Mouse (Mus musculus): ENCODE results near the gene S100a4.

Gene S100a4

DNA sequence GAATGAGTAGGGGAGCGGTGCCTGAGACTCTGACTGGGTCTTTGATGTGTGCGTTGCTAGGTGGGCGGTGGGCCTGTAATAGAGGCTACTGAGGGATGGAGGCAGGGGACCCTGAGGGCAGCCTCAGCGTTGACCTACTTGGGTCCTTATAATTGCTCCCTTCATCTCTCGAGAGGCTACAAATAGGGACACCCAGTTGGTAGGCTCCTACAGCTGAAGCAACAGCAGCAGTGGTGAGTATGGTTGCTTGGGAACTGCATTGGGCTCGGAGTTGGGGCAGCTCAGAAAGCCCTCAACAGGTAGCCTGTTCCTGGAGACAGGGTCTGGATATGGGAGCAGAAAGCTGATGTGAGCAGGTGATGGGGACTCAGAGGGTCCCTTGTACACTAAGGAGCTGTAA lies 3.5 kb upstream of the S100a4 start:
- DNase-seq (ENCODE audit: low spot score): no peak

DNA sequence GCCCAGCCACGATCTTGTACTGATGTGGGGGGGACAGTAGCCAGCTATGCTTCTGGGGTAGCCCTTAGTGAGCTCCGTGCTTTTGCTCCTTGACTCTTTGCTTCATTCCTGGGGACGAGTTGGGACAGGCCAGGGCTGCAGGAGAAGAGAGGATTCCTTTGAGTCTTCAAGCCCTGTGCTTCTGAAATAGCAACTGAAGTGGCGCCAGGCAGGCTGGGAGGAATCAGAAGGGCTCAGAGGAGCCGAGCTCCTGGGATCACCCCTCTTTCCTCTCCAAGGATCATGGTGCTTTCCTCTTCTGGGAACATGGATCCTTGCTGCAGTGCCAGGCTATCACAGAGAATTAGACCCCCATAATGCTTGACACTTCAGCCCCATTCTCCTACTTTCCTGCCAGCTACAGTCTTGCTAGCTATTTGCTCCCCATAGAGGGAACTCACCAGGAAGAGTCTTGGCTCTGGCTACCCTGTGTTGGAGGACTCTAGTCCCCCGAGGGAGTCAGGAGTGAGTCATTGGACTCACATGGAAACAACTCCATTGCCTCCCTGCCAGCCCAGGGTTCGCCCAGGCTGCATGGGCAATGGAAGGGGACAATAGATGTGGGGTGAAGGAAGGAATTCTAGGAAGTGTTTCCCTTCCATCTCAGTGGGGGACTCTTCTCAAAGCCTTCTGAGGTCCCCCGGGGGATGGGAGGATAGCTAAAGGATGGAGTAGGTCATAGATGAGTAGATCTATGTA lies 2.9 kb upstream of the S100a4 start:
- no peak for DNase-seq (ENCODE audit: low spot score)

DNA sequence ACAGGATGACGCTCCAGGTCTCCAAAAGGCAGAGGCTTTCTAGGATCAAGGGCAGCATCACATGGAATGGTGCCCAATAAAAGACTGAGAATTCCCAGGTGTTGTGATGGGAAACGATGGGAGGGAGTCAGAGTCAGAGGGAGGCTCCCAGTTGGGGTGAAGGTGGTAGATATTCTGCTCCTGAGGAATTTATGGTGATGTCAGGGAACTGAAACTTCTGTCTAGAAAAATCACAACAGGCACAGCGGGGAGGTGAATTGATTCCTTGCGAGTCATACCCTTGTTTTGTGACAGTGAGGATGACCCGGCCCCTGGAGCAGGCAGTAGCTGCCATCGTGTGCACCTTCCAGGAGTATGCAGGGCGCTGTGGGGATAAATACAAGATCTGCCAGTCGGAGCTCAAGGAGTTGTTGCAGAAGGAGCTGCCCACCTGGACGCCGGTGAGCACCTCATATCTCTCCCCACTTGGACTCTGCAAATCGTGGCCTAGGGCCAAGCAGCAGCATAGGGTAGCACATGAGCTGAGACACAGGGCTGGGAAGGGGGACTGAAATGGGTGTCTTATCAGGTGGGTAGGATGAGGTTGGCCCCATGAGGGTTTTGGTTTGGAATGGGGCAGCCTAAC lies 2.0 kb upstream of the S100a4 start, which contains the start of gene Gm42674:
Gene Gm42674, plus strand, starts transcription at position 419 of the 625 bp plus-strand sequence.
- DNase-seq (ENCODE audit: low spot score): no peak

DNA sequence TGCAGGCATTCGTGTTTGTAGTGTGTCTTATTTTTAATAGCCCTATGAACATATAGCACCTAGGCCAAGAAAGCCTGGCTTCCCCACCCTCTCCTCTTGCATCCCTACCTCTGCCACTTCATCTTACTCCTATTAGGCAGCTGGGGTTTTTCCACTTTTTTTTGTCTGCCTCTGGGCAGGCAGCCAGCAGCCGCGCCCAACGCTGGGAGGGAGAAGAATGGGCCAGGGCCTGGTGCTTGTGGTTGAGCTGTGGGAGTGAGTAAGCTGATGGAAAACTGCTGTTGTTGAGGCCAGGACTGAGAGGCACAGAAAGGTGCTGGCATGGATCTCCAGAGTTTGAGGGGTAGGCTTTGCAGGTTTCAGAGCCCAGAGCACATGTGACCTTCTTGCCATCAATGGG lies 845 bp downstream of the S100a4 start:
- DNase-seq (ENCODE audit: low spot score): peak; percentile 57

DNA sequence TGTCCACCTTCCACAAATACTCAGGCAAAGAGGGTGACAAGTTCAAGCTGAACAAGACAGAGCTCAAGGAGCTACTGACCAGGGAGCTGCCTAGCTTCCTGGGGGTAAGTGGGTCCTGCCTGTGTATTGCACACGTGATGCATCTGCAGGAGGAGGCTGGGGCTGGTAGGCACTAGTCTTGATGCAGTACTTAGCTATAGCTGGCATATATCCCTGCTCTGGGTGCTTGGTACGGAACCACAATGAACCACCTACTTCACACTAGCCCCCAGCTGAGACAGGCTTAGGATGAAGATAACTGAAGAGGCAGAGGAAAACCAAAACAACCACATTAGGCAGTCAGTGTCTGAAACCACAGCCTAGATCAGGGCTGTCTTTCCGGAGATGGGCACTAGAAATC lies 1.5 kb downstream of the S100a4 start:
- DNase-seq (ENCODE audit: low spot score): no peak

DNA sequence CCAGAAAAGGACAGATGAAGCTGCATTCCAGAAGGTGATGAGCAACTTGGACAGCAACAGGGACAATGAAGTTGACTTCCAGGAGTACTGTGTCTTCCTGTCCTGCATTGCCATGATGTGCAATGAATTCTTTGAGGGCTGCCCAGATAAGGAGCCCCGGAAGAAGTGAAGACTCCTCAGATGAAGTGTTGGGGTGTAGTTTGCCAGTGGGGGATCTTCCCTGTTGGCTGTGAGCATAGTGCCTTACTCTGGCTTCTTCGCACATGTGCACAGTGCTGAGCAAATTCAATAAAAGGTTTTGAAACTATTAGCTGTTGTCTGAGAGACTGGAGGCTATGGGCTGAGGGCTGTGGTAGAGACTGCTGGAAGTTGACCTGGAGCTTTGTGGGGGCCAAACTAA lies 2.2 kb downstream of the S100a4 start:
- DNase-seq (ENCODE audit: low spot score): no peak

DNA sequence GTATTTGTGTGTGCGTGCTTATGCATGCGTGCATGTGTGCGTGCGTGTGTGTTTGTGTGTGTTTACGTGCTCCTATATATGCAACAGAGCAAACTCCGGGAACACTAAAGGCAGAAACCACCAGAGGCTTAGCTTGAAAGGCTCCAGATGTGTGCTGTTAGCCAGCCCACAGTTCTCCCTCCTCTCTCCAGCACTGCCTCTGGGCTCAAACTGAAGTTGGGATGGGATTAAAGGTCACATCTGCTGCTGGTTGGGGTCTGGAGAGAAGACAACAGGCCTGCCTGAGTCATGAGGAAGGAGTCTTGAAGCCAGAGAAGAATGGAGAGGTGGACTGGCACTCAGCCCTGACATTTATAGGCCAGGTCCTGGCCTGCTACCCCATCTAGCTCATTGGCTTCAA lies 2.6 kb downstream of the S100a4 start:
- no peak for DNase-seq (ENCODE audit: low spot score)

DNA sequence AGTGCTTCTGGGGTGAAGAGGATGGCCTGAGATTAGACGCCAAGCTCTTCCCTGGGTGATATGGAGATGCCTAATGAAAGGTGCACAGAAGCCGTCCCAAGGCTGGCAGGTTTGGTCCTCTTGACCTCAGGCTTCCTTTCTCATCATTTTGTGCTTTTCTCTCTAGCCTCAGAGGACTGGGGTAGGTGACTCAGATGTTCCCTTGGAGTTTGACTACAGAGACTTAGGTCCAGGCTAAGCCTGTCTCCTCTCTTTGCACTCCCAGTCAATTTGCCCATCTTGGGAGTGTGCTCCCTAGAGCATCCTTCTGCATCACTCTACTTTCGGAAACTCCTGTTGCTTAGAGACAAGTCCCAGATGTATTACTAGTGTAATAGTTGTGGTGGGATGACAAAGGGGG lies 3.8 kb downstream of the S100a4 start:
- DNase-seq (ENCODE audit: low spot score): no peak

DNA sequence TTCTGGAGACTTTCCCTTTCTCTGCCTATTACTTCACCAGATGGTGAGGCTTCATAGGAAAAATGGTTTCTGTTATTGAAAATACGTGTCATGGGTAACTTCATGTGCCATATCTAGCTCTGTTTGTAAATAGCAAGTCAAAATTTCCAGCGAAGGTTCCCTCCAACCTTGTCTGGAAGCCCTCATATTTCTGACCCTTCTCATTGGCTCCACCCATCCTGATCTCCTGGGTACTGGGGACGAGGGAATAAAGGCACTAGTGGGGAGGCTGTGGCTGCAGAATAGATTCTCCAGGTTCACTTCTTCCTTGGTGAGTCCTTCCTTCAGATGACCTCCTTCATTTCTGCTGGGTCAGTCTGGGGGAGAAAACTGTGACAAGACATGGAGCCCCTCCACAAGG lies 4.7 kb downstream of the S100a4 start, which contains the start of gene S100a5:
Gene S100a5, plus strand, starts transcription at position 301 of the 400 bp plus-strand sequence.
- DNase-seq (ENCODE audit: low spot score): no peak

DNA sequence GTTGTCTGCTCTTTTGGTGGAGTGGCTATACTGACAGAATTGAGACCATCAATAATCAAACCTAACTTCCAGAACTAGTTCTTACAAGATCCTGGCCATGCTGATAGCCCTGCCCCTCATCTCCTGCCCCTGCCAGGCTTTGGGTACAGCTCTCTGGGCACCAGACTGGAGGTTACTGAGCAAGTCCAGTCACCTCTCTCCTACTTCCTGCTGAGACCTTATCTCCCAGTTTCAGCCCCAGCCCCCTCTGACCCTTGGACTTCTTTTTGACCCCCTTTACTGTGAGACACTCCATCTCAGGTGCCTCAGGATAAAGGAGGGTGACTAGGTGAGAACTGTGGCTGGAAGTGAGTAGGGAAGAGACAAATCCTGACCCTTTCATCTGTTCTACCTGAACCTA lies 5.5 kb downstream of the S100a4 start:
- DNase-seq (ENCODE audit: low spot score): no peak

DNA sequence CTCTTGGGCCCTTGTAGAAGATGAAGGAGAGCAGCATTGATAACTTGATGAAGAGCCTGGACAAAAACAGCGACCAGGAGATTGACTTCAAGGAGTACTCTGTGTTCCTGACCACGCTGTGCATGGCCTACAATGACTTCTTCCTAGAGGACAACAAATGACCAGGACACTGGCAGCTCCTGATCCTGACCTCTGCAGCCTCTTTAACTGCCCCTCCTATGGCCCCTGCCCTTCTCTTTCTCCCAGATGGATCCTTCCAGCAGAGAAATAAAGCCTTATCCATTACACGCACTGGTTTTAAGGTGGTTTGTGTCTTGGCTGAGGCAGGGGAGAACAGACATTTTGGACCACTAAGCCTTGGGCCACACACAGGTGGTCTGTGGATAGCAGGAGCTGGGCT lies 7.9 kb downstream of the S100a4 start:
- no peak for DNase-seq (ENCODE audit: low spot score)

DNA sequence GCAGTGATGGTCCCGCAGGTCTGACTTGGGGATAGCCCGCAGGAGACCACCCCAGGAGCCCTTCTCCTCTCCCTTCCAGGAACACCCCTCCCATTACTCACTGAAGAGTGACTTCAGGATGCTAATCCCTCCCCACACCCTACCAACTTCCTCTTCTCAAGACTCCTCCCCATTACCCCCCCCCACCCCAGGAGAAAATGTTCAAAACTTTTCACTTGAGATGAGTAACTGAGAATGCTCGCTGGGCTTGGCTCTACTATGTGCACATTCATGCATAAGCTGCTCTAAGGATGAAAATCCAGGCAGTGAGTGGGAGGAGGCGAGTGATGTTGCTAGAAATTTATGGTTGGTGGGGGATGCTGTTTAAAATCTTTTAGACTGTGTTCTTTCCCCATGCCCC lies 8.5 kb downstream of the S100a4 start:
- no peak for DNase-seq (ENCODE audit: low spot score)

DNA sequence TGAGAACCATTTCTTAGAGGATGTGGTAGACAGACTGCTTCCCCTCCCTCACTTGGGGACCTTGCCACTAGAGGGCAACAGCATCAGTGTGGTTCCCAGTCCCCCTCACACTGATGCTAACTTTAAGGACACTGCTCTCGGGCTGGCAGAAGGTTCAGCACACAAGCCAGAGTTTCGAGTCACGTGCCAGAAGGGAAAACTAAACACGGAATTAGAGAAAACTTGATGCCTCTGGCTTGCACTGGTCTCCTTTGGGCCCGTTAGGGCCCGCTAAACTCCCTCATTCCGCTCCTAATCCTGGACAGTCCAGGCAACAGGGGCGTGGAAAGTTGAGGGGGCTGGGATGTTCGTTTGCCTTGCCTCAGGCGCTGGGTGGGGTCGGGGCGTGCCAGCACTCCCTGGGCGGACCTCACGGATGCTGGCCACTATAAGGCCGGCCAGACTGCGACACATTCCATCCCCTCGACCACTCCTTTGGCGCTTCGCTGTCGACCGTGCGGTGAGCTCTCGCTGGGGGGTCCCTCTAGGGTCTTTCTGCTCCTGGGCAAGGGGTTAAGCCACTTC lies 9.2 kb downstream of the S100a4 start, which contains the start of gene S100a6:
Gene S100a6, plus strand, starts transcription at position 155 of the 564 bp plus-strand sequence.
- peak; percentile 63 for DNase-seq (ENCODE audit: low spot score)

DNA sequence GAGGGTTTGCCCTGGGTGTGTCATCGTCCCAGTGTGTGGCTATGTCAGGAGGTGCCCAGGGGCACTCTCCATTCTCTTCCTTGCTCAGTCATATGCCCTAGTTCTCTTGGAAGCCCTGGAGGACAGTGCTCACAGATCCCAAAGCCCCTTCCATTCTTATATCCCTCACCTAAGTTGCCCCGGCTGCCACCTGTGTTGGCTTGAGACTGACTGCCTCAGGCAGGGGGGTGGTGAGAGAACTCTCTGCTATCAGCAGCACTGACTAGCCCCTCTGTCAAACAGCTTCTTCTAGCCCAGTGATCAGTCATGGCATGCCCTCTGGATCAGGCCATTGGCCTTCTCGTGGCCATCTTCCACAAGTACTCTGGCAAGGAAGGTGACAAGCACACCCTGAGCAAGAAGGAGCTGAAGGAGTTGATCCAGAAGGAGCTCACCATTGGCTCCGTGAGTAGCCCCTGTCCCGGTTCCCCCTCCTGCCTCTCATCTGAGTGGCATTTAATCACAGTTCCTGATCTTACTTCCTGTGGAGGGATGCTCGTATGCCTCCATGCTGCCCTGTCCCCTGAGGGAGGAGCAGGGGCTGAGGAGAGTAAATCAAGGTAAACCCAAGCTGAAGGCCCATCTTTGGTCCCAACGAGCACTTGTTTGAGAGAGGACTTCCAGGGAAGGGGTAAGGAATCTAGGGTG lies 10.0 kb downstream of the S100a4 start:
- no peak for DNase-seq (ENCODE audit: low spot score)

DNA sequence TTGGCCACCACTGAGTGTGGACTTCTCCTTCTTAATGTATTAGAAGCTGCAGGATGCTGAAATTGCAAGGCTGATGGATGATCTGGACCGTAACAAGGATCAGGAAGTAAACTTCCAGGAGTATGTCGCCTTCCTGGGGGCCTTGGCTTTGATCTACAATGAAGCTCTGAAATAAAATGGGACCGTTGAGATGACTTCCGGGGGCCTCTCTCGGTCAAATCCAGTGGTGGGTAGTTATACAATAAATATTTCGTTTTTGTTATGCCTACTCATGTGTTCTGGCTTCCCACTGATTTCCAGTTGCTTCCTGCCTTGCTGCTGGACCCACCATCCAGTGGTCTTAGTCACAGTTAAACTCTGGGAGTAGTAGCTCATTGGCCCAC lies 10.6 kb downstream of the S100a4 start:
- no peak for DNase-seq (ENCODE audit: low spot score)

DNA sequence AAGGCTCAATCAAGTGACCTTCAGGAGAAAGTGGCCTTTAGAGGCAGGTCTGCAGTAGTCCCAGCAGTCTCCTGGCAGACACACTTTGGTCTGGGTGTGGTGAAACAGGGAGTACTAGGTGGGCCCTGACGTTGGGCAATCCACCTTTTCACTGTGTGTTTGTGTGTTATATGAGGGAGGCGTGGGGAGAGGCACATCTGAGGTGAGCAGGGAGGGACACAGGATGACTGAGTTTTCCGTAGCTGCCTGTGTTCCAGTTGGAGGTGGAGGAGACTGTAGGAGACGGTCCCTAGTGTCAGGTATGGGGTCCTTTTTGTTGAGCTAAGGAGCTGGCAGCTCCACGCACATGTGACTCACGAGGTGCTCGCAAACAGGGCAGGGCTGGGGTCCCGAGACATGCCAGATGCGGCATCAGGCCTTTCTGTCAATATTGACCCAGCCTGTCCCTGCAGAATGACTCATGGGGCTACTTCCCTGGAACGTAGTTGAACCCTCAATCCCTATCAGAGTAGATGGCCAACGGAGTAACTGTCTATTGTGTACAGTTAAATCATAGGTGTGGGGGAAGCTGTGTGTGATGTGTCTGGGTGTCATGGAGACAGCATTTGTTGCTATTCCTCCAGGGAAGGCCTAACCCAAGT lies 11.2 kb downstream of the S100a4 start:
- DNase-seq (ENCODE audit: low spot score): no peak

DNA sequence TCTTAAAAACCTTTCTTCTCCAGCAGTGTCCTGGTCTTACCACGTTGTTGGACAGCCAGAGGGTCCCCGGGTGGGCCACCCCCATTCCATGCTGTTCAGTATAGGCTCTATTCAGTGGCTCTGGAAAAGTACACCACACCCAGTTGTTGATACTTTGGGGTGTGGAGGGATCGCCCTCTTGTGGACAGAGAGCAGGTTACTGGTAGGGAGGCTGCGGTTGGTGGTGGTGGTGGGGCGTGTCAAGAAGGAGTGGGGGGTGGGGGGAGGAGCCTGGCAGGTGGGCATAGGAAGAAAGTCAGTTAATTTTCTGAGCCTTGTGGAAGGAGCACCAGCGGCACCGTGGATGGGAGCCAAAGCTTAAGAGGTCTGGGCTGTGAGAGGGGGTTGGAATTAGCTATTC lies 11.8 kb downstream of the S100a4 start:
- peak; percentile 84 for DNase-seq (ENCODE audit: low spot score)

DNA sequence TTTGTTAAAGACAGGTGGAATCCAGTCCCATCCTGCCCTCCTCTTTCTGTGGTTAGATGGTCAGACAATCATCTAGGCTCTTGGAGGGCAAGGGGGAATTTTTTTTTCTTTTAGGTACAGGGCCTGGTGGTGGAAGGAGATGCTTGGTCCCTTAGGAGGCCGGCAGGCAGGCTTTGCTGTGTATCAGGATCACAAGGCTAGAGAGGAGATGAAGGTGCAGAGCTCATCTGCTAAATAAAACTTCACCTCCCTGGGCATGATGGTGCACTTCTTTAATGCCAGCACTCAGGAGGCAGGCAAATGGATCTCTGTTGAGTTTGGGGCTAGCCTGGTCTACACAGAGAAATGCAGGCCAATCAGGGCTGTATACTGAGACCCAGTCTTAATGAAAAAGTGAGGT lies 12.3 kb downstream of the S100a4 start:
- no peak for DNase-seq (ENCODE audit: low spot score)

DNA sequence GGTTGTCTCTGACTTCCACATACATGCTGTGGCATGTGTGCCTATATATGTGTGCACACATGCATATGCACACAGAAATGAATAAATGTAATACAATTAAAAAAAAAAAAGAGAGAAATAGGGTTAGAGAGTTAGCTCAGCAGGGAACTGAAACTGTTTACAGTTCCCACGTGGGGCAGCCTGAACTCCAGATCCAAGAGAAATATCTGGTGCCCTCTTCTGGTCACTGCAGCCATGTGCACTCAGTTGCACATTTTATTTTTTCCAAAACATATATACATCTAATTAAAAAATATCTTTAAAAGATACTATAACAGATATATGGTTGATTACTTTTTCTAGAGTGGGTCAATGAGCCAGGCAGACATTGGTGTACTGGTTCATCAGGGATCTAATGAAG lies 14.0 kb downstream of the S100a4 start:
- no peak for DNase-seq (ENCODE audit: low spot score)

DNA sequence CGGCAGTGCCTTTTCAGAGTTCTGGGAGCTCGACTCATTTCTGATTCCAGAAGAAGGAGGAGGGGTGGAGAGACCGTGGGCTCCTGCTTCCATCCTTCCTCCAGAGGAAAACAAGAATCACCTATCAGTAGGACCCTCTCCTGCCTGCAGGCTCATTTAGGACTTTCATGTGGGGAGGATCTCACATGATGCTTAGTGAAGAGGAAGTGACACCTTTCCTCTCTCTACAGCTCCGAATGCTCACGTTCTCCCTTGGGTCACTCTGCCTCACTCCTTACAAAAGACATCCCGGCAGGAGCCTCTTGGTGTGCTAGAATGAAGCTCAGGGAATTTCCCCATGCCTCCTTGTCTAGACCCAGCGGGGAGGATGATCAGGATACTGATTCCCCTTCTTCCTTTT lies 18.0 kb downstream of the S100a4 start:
- no peak for DNase-seq (ENCODE audit: low spot score)

DNA sequence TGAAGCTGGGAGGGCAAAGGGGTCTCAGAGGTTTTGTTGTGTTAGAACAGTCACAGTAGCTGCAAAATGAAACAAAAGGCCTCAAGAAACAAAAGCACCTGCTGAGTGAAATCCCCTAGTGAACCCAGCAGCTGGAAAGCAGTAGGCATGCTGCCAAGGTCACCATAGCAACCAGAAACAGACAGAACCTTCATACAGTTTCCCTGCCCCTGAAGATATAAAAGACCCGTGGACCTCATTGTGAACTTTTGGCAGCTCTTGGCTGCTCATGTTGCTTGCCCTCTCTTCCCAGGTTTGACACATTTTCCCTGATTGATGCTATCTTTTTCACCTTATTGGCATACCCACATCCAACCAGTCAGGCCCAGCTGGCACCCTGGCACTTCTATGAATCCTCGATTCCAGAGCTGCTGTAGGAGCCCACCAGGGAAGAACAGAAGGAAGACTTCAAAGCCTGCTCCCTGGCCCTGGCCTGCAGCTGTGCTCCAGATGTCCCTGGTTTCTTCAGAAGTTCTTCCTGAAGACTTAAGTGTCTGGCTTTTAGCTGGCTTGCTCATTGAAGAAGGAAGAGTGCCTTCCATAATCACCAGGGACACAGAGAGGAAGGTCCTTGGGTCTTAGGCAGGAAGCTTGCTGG lies 20.0 kb downstream of the S100a4 start:
- peak; percentile 58 for DNase-seq (ENCODE audit: low spot score)

DNA sequence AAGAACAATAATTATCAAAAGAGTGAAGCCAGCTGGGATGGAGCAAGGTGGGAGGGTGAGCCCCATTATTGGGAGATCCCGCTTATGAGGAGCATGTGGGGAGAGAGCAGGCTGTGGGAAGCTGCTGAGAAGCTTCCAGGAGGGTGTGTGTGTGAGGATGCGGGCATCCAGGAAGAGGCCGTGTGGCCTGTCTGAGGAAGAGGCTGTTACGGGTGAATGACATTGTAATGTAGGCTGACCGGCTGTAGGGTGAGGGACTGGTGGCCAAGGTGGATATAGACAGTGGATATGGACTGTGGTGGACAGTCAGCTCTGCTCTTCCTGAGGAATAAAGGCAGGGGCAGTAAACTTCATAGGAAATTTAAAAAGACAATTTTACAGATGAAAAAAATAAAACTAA lies 21.9 kb downstream of the S100a4 start:
- DNase-seq (ENCODE audit: low spot score): no peak
